Mouse (Mus musculus) embryonic facial prominence, embryonic 10.5 days (tissue): ENCODE measurements around the gene Cacna1b. TPM values are rescaled to one million over a fixed set of nuclear protein-coding genes. Genes with fewer than 3 reads are reported as not detected.
A peak's percentile ranks its signal among the peaks of the same experiment; 100 is the strongest.

ENCODE experiments used
- DNase-seq: peaks from one replicate; pipeline ENCODE4 v3.0.0-alpha.2; 2017; ENCODE audit warnings: low spot score
- H3K27ac ChIP-seq: fragments of 300-500 bp; sonication (generic); replicated peaks from 2 replicates; pipeline ENCODE4 v1.5.1; 2016; ENCODE audit warnings: mild to moderate bottlenecking
- H3K27me3 ChIP-seq: fragments of 300-500 bp; sonication (generic); replicated peaks from 2 replicates; pipeline ENCODE4 v1.6.1; 2016; ENCODE audit warnings: low read depth, mild to moderate bottlenecking; ENCODE audit not compliant: poor library complexity, severe bottlenecking
- H3K36me3 ChIP-seq: fragments of 300-500 bp; sonication (generic); replicated peaks from 2 replicates; pipeline ENCODE4 v1.6.1; 2016; ENCODE audit warnings: mild to moderate bottlenecking, moderate library complexity
- H3K4me1 ChIP-seq: fragments of 300-500 bp; sonication (generic); 2 replicates; pipeline ENCODE4 v1.6.1; 2016
- H3K4me3 ChIP-seq: fragments of 300-500 bp; sonication (generic); 2 replicates; pipeline ENCODE4 v1.5.1; 2016; ENCODE audit warnings: mild to moderate bottlenecking, moderate library complexity
- H3K9me3 ChIP-seq: fragments of 300-500 bp; sonication (generic); 2 replicates; pipeline ENCODE4 v1.6.1; 2016; ENCODE audit warnings: mild to moderate bottlenecking
- WGBS: fragments of 180-500 bp; shearing (Covaris S2); methylation state at CpG from one replicate; pipeline ENCODE4 v1.1.7; 2016; 5-methylcytosine and 5-hydroxymethylcytosine counted together
- polyA plus RNA-seq: library from polyadenylated mRNA; unstranded; fragments of >200 nt; fragmentation: Nextera tagmentation; extraction: Ambion mirVana; gene quantifications from 2 replicates; pipeline ENCODE4 v1.2.1, GENCODE M21; 2016

Cacna1b gene
- polyA plus RNA-seq, 1 experiment from 2014 or later = 3.6 TPM

- peaks cover 36% of the 10 kb centered on the region for H3K27me3 ChIP-seq
- peaks cover 19% of the 10 kb centered on the region for H3K4me1 ChIP-seq
- no peaks in the 10 kb centered on the region for H3K9me3 ChIP-seq
- H3K36me3 ChIP-seq = no peaks in the 10 kb centered on the region
- peak overlapping the region; percentile 74 for H3K4me3 ChIP-seq
- peak overlapping the region; percentile 12; the same call in 1 of the 2 replicates for H3K27ac ChIP-seq
- no peak for DNase-seq
- WGBS = 1% methylated on average over 52 of the region's 52 CpGs
Measured at GRCm38 (mm10) chr2:24762446-24762960, 449 bp downstream of the Cacna1b start.

- DNase-seq = peak; percentile 89
- WGBS = under 1% methylated on average over 35 of the region's 35 CpGs
- H3K9me3 ChIP-seq = no peaks in the 10 kb centered on the region
- H3K4me3 ChIP-seq = peak overlapping the region; percentile 74
- H3K4me1 ChIP-seq = peaks cover 19% of the 10 kb centered on the region
- no peak overlapping the region for H3K27ac ChIP-seq
- H3K36me3 ChIP-seq = no peaks in the 10 kb centered on the region
- peaks cover 36% of the 10 kb centered on the region for H3K27me3 ChIP-seq
Measured at GRCm38 (mm10) chr2:24761923-24762445, 968 bp downstream of the Cacna1b start.

- no peaks in the 10 kb centered on the region for H3K27me3 ChIP-seq
- H3K27ac ChIP-seq = no peak overlapping the region
- DNase-seq = peak; percentile 67
- H3K36me3 ChIP-seq = no peaks in the 10 kb centered on the region
- peaks cover 7% of the 10 kb centered on the region for H3K4me1 ChIP-seq
- no peak overlapping the region for H3K4me3 ChIP-seq
- no peaks in the 10 kb centered on the region for H3K9me3 ChIP-seq
- WGBS = 90% methylated on average over 1 of the region's 1 CpGs
Measured at GRCm38 (mm10) chr2:24755276-24755675, 7.7 kb downstream of the Cacna1b start.

- peaks cover 7% of the 10 kb centered on the region for H3K4me1 ChIP-seq
- no peak overlapping the region for H3K27ac ChIP-seq
- 63% methylated on average over 4 of the region's 4 CpGs for WGBS
- no peaks in the 10 kb centered on the region for H3K36me3 ChIP-seq
- no peaks in the 10 kb centered on the region for H3K27me3 ChIP-seq
- no peaks in the 10 kb centered on the region for H3K9me3 ChIP-seq
- H3K4me3 ChIP-seq = no peak overlapping the region
- no peak for DNase-seq
Measured at GRCm38 (mm10) chr2:24752599-24752998, 10.4 kb downstream of the Cacna1b start.

GRCm38 (mm10) chr2:24750051-24750450, 12.9 kb downstream of the Cacna1b start:
- Histone ChIP-seq H3K4me3 (no peak overlapping the region), H3K36me3 (no peaks in the 10 kb centered on the region), H3K9me3 (no peaks in the 10 kb centered on the region), H3K27me3 (no peaks in the 10 kb centered on the region), H3K4me1 (peaks cover 7% of the 10 kb centered on the region), H3K27ac (no peak overlapping the region)
- DNase-seq = no peak
- 64% methylated on average over 3 of the region's 3 CpGs for WGBS

GRCm38 (mm10) chr2:24747878-24748277, 15.1 kb downstream of the Cacna1b start:
- H3K27me3 ChIP-seq = no peaks in the 10 kb centered on the region
- no peak for DNase-seq
- H3K9me3 ChIP-seq = no peaks in the 10 kb centered on the region
- no peak overlapping the region for H3K27ac ChIP-seq
- no peak overlapping the region for H3K4me3 ChIP-seq
- peaks cover 11% of the 10 kb centered on the region for H3K4me1 ChIP-seq
- H3K36me3 ChIP-seq = no peaks in the 10 kb centered on the region
- WGBS = 72% methylated on average over 7 of the region's 7 CpGs

GRCm38 (mm10) chr2:24739701-24740100, 23.3 kb downstream of the Cacna1b start:
- H3K27ac ChIP-seq = no peak overlapping the region
- H3K4me3 ChIP-seq = no peak overlapping the region
- DNase-seq = no peak
- no peaks in the 10 kb centered on the region for H3K36me3 ChIP-seq
- WGBS = 92% methylated on average over 5 of the region's 5 CpGs
- peaks cover 8% of the 10 kb centered on the region for H3K4me1 ChIP-seq
- no peaks in the 10 kb centered on the region for H3K9me3 ChIP-seq
- no peaks in the 10 kb centered on the region for H3K27me3 ChIP-seq

GRCm38 (mm10) chr2:24733157-24733556, 29.8 kb downstream of the Cacna1b start:
- no peaks in the 10 kb centered on the region for H3K36me3 ChIP-seq
- no peak overlapping the region for H3K27ac ChIP-seq
- 76% methylated on average over 4 of the region's 4 CpGs for WGBS
- peak; percentile 5 for DNase-seq
- H3K9me3 ChIP-seq = no peaks in the 10 kb centered on the region
- H3K27me3 ChIP-seq = no peaks in the 10 kb centered on the region
- H3K4me3 ChIP-seq = no peak overlapping the region
- no peaks in the 10 kb centered on the region for H3K4me1 ChIP-seq

GRCm38 (mm10) chr2:24725865-24726264, 37.1 kb downstream of the Cacna1b start:
- Histone ChIP-seq H3K36me3 (0 out of 2 replicates have a peak, but pooled peaks cover 2% of the 10 kb centered on the region), H3K9me3 (no peaks in the 10 kb centered on the region), H3K27me3 (no peaks in the 10 kb centered on the region), H3K4me1 (no peaks in the 10 kb centered on the region), H3K27ac (no peak overlapping the region), H3K4me3 (no peak overlapping the region)
- no peak for DNase-seq
- 89% methylated on average over 4 of the region's 4 CpGs for WGBS

- no peak for DNase-seq
- Histone ChIP-seq H3K4me3 (no peak overlapping the region), H3K36me3 (0 out of 2 replicates have a peak, but pooled peaks cover 2% of the 10 kb centered on the region), H3K9me3 (no peaks in the 10 kb centered on the region), H3K27ac (no peak overlapping the region), H3K27me3 (no peaks in the 10 kb centered on the region), H3K4me1 (no peaks in the 10 kb centered on the region)
- 92% methylated on average over 14 of the region's 14 CpGs for WGBS
Measured at GRCm38 (mm10) chr2:24719645-24720379, 43.1 kb downstream of the Cacna1b start.

- Histone ChIP-seq H3K4me3 (no peak overlapping the region), H3K27ac (no peak overlapping the region), H3K36me3 (0 out of 2 replicates have a peak, but pooled peaks cover 2% of the 10 kb centered on the region), H3K9me3 (no peaks in the 10 kb centered on the region), H3K27me3 (no peaks in the 10 kb centered on the region), H3K4me1 (no peaks in the 10 kb centered on the region)
- no peak for DNase-seq
- WGBS = 90% methylated on average over 4 of the region's 4 CpGs
Measured at GRCm38 (mm10) chr2:24718906-24719305, 44.0 kb downstream of the Cacna1b start.

- peak; percentile 3 for DNase-seq
- 82% methylated on average over 7 of the region's 7 CpGs for WGBS
- Histone ChIP-seq H3K27ac (no peak overlapping the region), H3K4me3 (no peak overlapping the region), H3K9me3 (no peaks in the 10 kb centered on the region), H3K4me1 (no peaks in the 10 kb centered on the region), H3K27me3 (no peaks in the 10 kb centered on the region), H3K36me3 (0 out of 2 replicates have a peak, but pooled peaks cover 2% of the 10 kb centered on the region)
Measured at GRCm38 (mm10) chr2:24717963-24718362, 45.0 kb downstream of the Cacna1b start.

GRCm38 (mm10) chr2:24717461-24717860, 45.5 kb downstream of the Cacna1b start:
- H3K4me1 ChIP-seq = no peaks in the 10 kb centered on the region
- no peak overlapping the region for H3K4me3 ChIP-seq
- H3K36me3 ChIP-seq = 0 out of 2 replicates have a peak, but pooled peaks cover 2% of the 10 kb centered on the region
- peak; percentile 2 for DNase-seq
- WGBS = 90% methylated on average over 4 of the region's 4 CpGs
- no peaks in the 10 kb centered on the region for H3K27me3 ChIP-seq
- H3K9me3 ChIP-seq = no peaks in the 10 kb centered on the region
- H3K27ac ChIP-seq = no peak overlapping the region
